Mouse (Mus musculus) lung, embryonic 14.5 days (tissue): Measurements from ENCODE around the gene Abhd13. TPM values are rescaled to one million over a fixed set of nuclear protein-coding genes. Genes with fewer than 3 reads are reported as not detected.
A peak's percentile ranks its signal among the peaks of the same experiment; 100 is the strongest.

Source experiments
- ATAC-seq: fragments of 200-750 bp; cut with Nextera tagmentation; 2 replicates; pipeline ENCODE4 v1.8.0; 2017; ENCODE audit warnings: mild to moderate bottlenecking, moderate TSS enrichment, moderate library complexity; ENCODE audit not compliant: insufficient read depth
- DNase-seq: peaks from one replicate; pipeline ENCODE4 v3.0.0-alpha.2; 2015
- H3K27ac ChIP-seq: fragments of 300-500 bp; sonication (generic); 2 replicates; pipeline ENCODE4 v1.5.1; 2014; ENCODE audit warnings: low read depth, mild to moderate bottlenecking, moderate library complexity
- H3K27me3 ChIP-seq: fragments of 300-500 bp; sonication (generic); 2 replicates; pipeline ENCODE4 v1.6.1; 2014; ENCODE audit warnings: low read length, control low read depth; ENCODE audit not compliant: insufficient read depth
- H3K36me3 ChIP-seq: fragments of 300-500 bp; sonication (generic); 2 replicates; pipeline ENCODE4 v1.6.1; 2014; ENCODE audit warnings: control low read depth; ENCODE audit not compliant: insufficient read depth
- H3K4me1 ChIP-seq: fragments of 300-500 bp; sonication (generic); 2 replicates; pipeline ENCODE4 v1.6.1; 2014; ENCODE audit warnings: antibody characterized with exemption, control low read depth; ENCODE audit not compliant: insufficient read depth
- H3K4me2 ChIP-seq: fragments of 300-500 bp; sonication (generic); 2 replicates; pipeline ENCODE4 v1.6.1; 2014; ENCODE audit warnings: mild to moderate bottlenecking
- H3K4me3 ChIP-seq: fragments of 300-500 bp; sonication (generic); 2 replicates; pipeline ENCODE4 v1.5.1; 2014; ENCODE audit warnings: low read depth, low read length
- H3K9ac ChIP-seq: fragments of 300-500 bp; sonication (generic); 2 replicates; pipeline ENCODE4 v1.6.1; 2014
- H3K9me3 ChIP-seq: fragments of 300-500 bp; sonication (generic); 2 replicates; pipeline ENCODE4 v1.6.1; 2016; ENCODE audit warnings: low read depth, low read length, control low read depth
- CTCF ChIP-seq: IDR thresholded peaks from 2 replicates; pipeline ENCODE4 v1.5.1; 2016; ENCODE audit warnings: antibody characterized with exemption, low read depth
- WGBS: fragments of 180-500 bp; shearing (Covaris S2); extraction: QIAGEN DNeasy Blood & Tissue Kit; methylation state at CpG from one replicate; pipeline ENCODE4 v1.1.7; 2014; 5-methylcytosine and 5-hydroxymethylcytosine counted together
- polyA plus RNA-seq: library from polyadenylated mRNA; unstranded; fragments of >200 nt; fragmentation: Nextera tagmentation; extraction: Ambion mirVana; gene quantifications from 2 replicates; pipeline ENCODE4 v1.2.1, GENCODE M21; 2014

The Abhd13 gene
- polyA plus RNA-seq, 1 experiment from 2014 or later, result 20.6 TPM

GRCm38 (mm10) chr8:9958338-9958737 lies 19.2 kb upstream of the Abhd13 start:
- Histone ChIP-seq H3K9me3 (no peaks in the 10 kb centered on the region), H3K4me2 (no peak overlapping the region), H3K4me1 (no peaks in the 10 kb centered on the region), H3K27me3 (no peaks in the 10 kb centered on the region), H3K27ac (no peak overlapping the region), H3K9ac (no peak overlapping the region), H3K36me3 (no peaks in the 10 kb centered on the region), H3K4me3 (no peak overlapping the region)
- no peak for TF ChIP-seq CTCF
- 37% methylated on average over 4 of the region's 4 CpGs for WGBS
- no peak for ATAC-seq
- no peak for DNase-seq

- no peaks in the 10 kb centered on the region for H3K9me3 ChIP-seq
- DNase-seq (no peak), ATAC-seq (no peak)
- H3K4me1 ChIP-seq, result no peaks in the 10 kb centered on the region
- WGBS, result 89% methylated on average over 2 of the region's 2 CpGs
- H3K9ac ChIP-seq, result no peak overlapping the region
- no peak overlapping the region for H3K4me2 ChIP-seq
- no peak overlapping the region for H3K4me3 ChIP-seq
- no peak overlapping the region for H3K27ac ChIP-seq
- TF ChIP-seq CTCF, result no peak
- no peaks in the 10 kb centered on the region for H3K27me3 ChIP-seq
- H3K36me3 ChIP-seq, result no peaks in the 10 kb centered on the region
These were observed 17.6 kb upstream of the Abhd13 start for GRCm38 (mm10) chr8:9959919-9960318.

- TF ChIP-seq CTCF, result no peak
- Histone ChIP-seq H3K27ac (no peak overlapping the region), H3K4me2 (no peak overlapping the region), H3K9me3 (no peaks in the 10 kb centered on the region), H3K4me1 (no peaks in the 10 kb centered on the region; the same call in 1 of the 2 replicates), H3K9ac (no peak overlapping the region), H3K36me3 (peaks cover 36% of the 10 kb centered on the region), H3K27me3 (no peaks in the 10 kb centered on the region), H3K4me3 (no peak overlapping the region)
- 91% methylated on average over 9 of the region's 9 CpGs for WGBS
- DNase-seq, result no peak
- no peak for ATAC-seq
These were observed 5.6 kb upstream of the Abhd13 start for GRCm38 (mm10) chr8:9971866-9972265.

GRCm38 (mm10) chr8:9975276-9975675 lies 2.2 kb upstream of the Abhd13 start:
- no peak overlapping the region for H3K27ac ChIP-seq
- ATAC-seq, result no peak
- DNase-seq, result no peak
- no peaks in the 10 kb centered on the region for H3K27me3 ChIP-seq
- no peak for TF ChIP-seq CTCF
- peak overlapping the region; percentile 96 for H3K4me3 ChIP-seq
- peak overlapping the region; percentile 86 for H3K4me2 ChIP-seq
- peak overlapping the region; percentile 59; the same call in 1 of the 2 replicates for H3K9ac ChIP-seq
- H3K36me3 ChIP-seq, result peaks cover 27% of the 10 kb centered on the region
- 33% methylated on average over 5 of the region's 5 CpGs for WGBS
- no peaks in the 10 kb centered on the region for H3K9me3 ChIP-seq
- H3K4me1 ChIP-seq, result peaks cover 9% of the 10 kb centered on the region

GRCm38 (mm10) chr8:9975898-9976611 lies 1.5 kb upstream of the Abhd13 start:
- H3K9ac ChIP-seq, result peak overlapping the region; percentile 59

GRCm38 (mm10) chr8:9977016-9977415 lies 491 bp upstream of the Abhd13 start:
- Histone ChIP-seq H3K4me3 (peak overlapping the region; percentile 96), H3K9me3 (no peaks in the 10 kb centered on the region), H3K9ac (peak overlapping the region; percentile 81), H3K36me3 (peaks cover 16% of the 10 kb centered on the region), H3K27me3 (no peaks in the 10 kb centered on the region), H3K27ac (peak overlapping the region; percentile 66), H3K4me2 (peak overlapping the region; percentile 86), H3K4me1 (peaks cover 9% of the 10 kb centered on the region)
- TF ChIP-seq CTCF, result no peak
- ATAC-seq (no peak; the same call in 1 of the 2 replicates), DNase-seq (peak; percentile 31)
- 31% methylated on average over 15 of the region's 15 CpGs for WGBS

More at GRCm38 (mm10) chr8:9975898-9976611, 1.5 kb upstream of the Abhd13 start:
- DNase-seq, result peak; percentile 99
- Histone ChIP-seq H3K27ac (no peak overlapping the region), H3K9me3 (no peaks in the 10 kb centered on the region), H3K27me3 (no peaks in the 10 kb centered on the region), H3K36me3 (peaks cover 26% of the 10 kb centered on the region), H3K4me3 (peak overlapping the region; percentile 96), H3K4me1 (peaks cover 9% of the 10 kb centered on the region), H3K4me2 (peak overlapping the region; percentile 86)
- TF ChIP-seq CTCF, result peak; percentile 68
- peak; percentile 96 for ATAC-seq
- WGBS, result under 1% methylated on average over 47 of the region's 47 CpGs

GRCm38 (mm10) chr8:9978475-9979230 lies 1.1 kb downstream of the Abhd13 start:
- Histone ChIP-seq H3K4me3 (peak overlapping the region; percentile 96), H3K36me3 (peaks cover 8% of the 10 kb centered on the region; the same call in 1 of the 2 replicates), H3K27me3 (no peaks in the 10 kb centered on the region), H3K4me2 (peak overlapping the region; percentile 86), H3K9ac (peak overlapping the region; percentile 81), H3K4me1 (peaks cover 9% of the 10 kb centered on the region), H3K9me3 (no peaks in the 10 kb centered on the region), H3K27ac (no peak overlapping the region)
- DNase-seq (no peak), ATAC-seq (no peak)
- no peak for TF ChIP-seq CTCF
- 41% methylated on average over 18 of the region's 18 CpGs for WGBS
